Mouse (Mus musculus): ENCODE data around the gene Ppp1r1b. TPM values are rescaled to one million over a fixed set of nuclear protein-coding genes. Genes with fewer than 3 reads are reported as not detected.

Ppp1r1b gene
- polyA plus RNA-seq, 1 experiment from 2014 or later = 0.31 TPM

DNA sequence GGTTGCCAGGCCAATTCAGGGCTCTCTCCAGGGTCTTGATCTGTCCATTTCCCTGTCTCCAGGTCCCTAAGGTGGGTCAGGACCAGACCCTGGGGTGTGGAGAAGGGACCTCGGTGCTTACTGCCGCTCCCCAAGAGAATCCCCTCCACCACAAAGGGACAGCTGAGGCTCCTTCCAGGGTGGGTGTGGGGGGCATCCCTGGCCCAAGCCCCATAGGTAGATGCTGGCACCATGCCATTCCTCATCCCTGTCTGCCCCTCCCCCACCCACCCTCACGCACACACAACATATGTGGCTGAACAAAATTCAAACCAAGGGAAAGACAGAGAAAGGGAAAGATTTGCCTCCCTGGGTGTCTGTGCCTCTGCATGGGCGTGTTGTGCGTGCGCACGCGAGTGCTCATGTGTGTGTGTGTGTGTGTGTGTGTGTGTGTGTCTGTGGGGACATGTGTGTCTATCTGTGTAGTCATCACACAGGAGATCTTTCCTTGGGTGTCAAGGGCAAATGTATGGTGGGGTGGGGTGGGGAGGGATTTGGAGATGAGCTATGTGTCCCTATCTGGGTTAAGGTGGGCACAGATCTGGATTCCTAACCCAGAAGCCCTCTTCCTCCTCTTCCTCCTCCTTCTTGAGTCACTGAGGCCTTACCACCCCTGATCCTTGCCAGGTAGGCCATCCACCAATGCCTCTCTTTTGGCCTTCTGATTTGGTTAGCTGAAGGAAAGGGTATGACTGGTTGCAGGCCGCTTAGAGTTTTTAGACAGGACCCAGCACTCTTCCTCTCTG lies 18.1 kb upstream of the Ppp1r1b start:
- H3K4me3 ChIP-seq (ENCODE audit: low read depth, low read length) = no peak overlapping the region
- WGBS = 24% methylated on average over 9 of the region's 9 CpGs
- peaks cover 93% of the 10 kb centered on the region for H3K27me3 ChIP-seq (ENCODE audit: control insufficient read depth, insufficient read depth, low read length)
- ATAC-seq (replicated peaks; ENCODE audit: insufficient number of reproducible peaks, low FRiP score, low TSS enrichment, low read depth) (no peak; the same call in 1 of the 2 replicates), DNase-seq (ENCODE audit: low spot score) (no peak)
- H3K36me3 ChIP-seq (replicated peaks; ENCODE audit: control insufficient read depth, insufficient read depth, low read depth, low read length) = no peaks in the 10 kb centered on the region
- H3K9me3 ChIP-seq (replicated peaks; ENCODE audit: control insufficient read depth, low read length) = no peaks in the 10 kb centered on the region
- H3K4me1 ChIP-seq (ENCODE audit: control insufficient read depth, insufficient read depth, low read length) = peaks cover 12% of the 10 kb centered on the region; the same call in 1 of the 2 replicates
- H3K4me2 ChIP-seq (ENCODE audit: low read depth, low read length) = no peak overlapping the region
- H3K27ac ChIP-seq (replicated peaks; ENCODE audit: low read depth, low read length) = no peak overlapping the region
- no peak overlapping the region for H3K9ac ChIP-seq (replicated peaks; ENCODE audit: low read length)

DNA sequence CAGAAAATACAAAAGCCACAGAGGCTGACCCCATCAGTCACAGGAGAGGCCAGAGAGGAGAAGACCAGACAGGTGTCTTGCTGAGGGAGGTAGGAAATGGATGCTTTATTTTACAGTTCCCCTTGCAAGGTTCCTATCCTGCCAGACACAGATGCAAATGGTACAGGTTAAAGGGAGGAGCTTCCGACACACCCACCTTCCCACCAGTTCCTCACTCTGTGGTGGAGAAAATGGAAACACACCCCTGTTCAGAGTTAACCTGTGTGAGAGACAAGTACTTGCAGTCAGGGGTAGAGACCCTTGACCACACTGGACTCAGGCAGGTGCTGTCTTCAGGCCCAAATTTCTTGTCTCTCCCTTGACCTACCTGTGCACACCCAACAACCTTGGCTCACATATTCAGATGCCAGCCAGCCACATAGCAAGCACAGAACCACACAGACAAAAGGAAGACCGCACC lies 17.4 kb upstream of the Ppp1r1b start:
- no peak overlapping the region for H3K9ac ChIP-seq (replicated peaks; ENCODE audit: low read length)
- no peak overlapping the region for H3K4me2 ChIP-seq (ENCODE audit: low read depth, low read length)
- H3K36me3 ChIP-seq (replicated peaks; ENCODE audit: control insufficient read depth, insufficient read depth, low read depth, low read length) = no peaks in the 10 kb centered on the region
- peaks cover 93% of the 10 kb centered on the region for H3K27me3 ChIP-seq (ENCODE audit: control insufficient read depth, insufficient read depth, low read length)
- no peak for ATAC-seq (replicated peaks; ENCODE audit: insufficient number of reproducible peaks, low FRiP score, low TSS enrichment, low read depth)
- no peak overlapping the region for H3K27ac ChIP-seq (replicated peaks; ENCODE audit: low read depth, low read length)
- no peaks in the 10 kb centered on the region for H3K9me3 ChIP-seq (replicated peaks; ENCODE audit: control insufficient read depth, low read length)
- H3K4me1 ChIP-seq (ENCODE audit: control insufficient read depth, insufficient read depth, low read length) = peaks cover 12% of the 10 kb centered on the region; the same call in 1 of the 2 replicates
- no peak for DNase-seq (ENCODE audit: low spot score)
- H3K4me3 ChIP-seq (ENCODE audit: low read depth, low read length) = no peak overlapping the region
- WGBS = 55% methylated on average over 2 of the region's 2 CpGs

DNA sequence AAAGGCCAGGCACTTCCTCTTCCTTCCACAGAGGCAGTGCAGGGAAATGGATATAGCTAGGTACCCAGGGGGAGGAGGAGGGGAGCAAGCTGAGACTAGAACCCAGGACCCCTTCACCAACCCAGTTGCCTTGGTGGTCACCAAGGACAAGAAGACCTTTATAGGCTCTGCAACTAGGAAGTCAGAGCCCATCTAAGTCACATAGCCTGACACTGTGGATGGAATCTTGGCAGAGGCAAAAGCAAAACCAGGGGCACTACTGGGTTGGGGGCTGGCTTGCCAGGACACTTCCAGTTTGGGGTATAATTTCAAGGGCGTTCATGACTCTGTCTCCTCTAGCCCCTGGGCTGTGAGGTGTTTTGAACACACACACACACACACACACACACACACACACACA lies 16.8 kb upstream of the Ppp1r1b start:
- no peak overlapping the region for H3K4me3 ChIP-seq (ENCODE audit: low read depth, low read length)
- WGBS = 78% methylated on average over 1 of the region's 1 CpGs

DNA sequence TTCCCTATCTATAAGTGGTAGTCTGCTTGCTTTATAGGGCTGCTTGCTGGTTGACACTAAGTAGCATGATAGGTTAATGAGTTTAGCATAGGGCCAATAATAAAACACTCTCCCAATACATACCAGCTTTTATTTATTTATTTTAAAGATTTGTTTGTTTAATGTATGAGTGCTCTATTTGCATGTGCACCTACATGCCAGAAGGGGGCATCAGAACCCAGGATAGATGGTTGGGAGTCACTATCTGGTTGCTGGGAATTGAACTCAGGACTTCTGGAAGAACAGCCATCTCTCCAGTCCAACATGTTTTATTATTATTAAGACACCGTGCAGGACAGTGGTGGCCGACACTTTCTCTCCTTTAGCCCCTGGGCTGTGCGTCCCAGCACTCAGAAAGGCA lies 16.0 kb upstream of the Ppp1r1b start:
- ATAC-seq (replicated peaks; ENCODE audit: insufficient number of reproducible peaks, low FRiP score, low TSS enrichment, low read depth) (no peak), DNase-seq (ENCODE audit: low spot score) (no peak)
- Histone ChIP-seq H3K27ac (replicated peaks; ENCODE audit: low read depth, low read length) (no peak overlapping the region), H3K36me3 (replicated peaks; ENCODE audit: control insufficient read depth, insufficient read depth, low read depth, low read length) (no peaks in the 10 kb centered on the region), H3K9ac (replicated peaks; ENCODE audit: low read length) (no peak overlapping the region), H3K4me1 (ENCODE audit: control insufficient read depth, insufficient read depth, low read length) (peaks cover 12% of the 10 kb centered on the region; the same call in 1 of the 2 replicates), H3K4me2 (ENCODE audit: low read depth, low read length) (no peak overlapping the region), H3K27me3 (ENCODE audit: control insufficient read depth, insufficient read depth, low read length) (peaks cover 94% of the 10 kb centered on the region), H3K4me3 (ENCODE audit: low read depth, low read length) (no peak overlapping the region), H3K9me3 (replicated peaks; ENCODE audit: control insufficient read depth, low read length) (no peaks in the 10 kb centered on the region)
- WGBS = 89% methylated on average over 3 of the region's 3 CpGs

More for the DNA sequence above, 16.8 kb upstream of the Ppp1r1b start:
- Histone ChIP-seq H3K27ac (replicated peaks; ENCODE audit: low read depth, low read length) (no peak overlapping the region), H3K36me3 (replicated peaks; ENCODE audit: control insufficient read depth, insufficient read depth, low read depth, low read length) (no peaks in the 10 kb centered on the region), H3K27me3 (ENCODE audit: control insufficient read depth, insufficient read depth, low read length) (peaks cover 94% of the 10 kb centered on the region), H3K4me2 (ENCODE audit: low read depth, low read length) (no peak overlapping the region), H3K4me1 (ENCODE audit: control insufficient read depth, insufficient read depth, low read length) (peaks cover 12% of the 10 kb centered on the region; the same call in 1 of the 2 replicates), H3K9ac (replicated peaks; ENCODE audit: low read length) (no peak overlapping the region), H3K9me3 (replicated peaks; ENCODE audit: control insufficient read depth, low read length) (no peaks in the 10 kb centered on the region)
- DNase-seq (ENCODE audit: low spot score) (no peak), ATAC-seq (replicated peaks; ENCODE audit: insufficient number of reproducible peaks, low FRiP score, low TSS enrichment, low read depth) (no peak)

DNA sequence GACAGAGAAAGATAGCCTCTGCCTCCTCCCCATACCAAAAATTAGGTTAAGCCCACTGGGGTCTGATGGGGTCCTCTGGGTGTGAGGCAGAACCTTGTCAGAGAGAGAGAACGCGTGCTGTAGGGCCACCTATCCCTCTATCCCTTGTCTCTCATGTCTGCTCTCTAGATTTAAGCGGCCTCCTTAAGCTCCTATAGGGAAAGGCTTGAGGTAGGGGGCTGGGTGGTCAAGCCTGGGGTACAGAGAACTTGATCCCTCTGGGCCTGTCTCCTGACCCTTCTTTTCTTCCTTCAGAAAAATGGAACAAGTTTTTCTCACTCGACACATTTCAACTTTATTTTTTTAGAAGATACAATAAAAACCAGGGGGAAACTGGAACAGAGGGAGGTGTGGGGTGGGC lies 15.4 kb upstream of the Ppp1r1b start:
- Histone ChIP-seq H3K4me1 (ENCODE audit: control insufficient read depth, insufficient read depth, low read length) (peaks cover 7% of the 10 kb centered on the region; the same call in 1 of the 2 replicates), H3K27me3 (ENCODE audit: control insufficient read depth, insufficient read depth, low read length) (peaks cover 94% of the 10 kb centered on the region), H3K36me3 (replicated peaks; ENCODE audit: control insufficient read depth, insufficient read depth, low read depth, low read length) (no peaks in the 10 kb centered on the region), H3K4me3 (ENCODE audit: low read depth, low read length) (no peak overlapping the region), H3K4me2 (ENCODE audit: low read depth, low read length) (no peak overlapping the region), H3K9me3 (replicated peaks; ENCODE audit: control insufficient read depth, low read length) (no peaks in the 10 kb centered on the region), H3K27ac (replicated peaks; ENCODE audit: low read depth, low read length) (no peak overlapping the region), H3K9ac (replicated peaks; ENCODE audit: low read length) (no peak overlapping the region)
- DNase-seq (ENCODE audit: low spot score) (no peak), ATAC-seq (replicated peaks; ENCODE audit: insufficient number of reproducible peaks, low FRiP score, low TSS enrichment, low read depth) (no peak)
- WGBS = 73% methylated on average over 4 of the region's 4 CpGs

DNA sequence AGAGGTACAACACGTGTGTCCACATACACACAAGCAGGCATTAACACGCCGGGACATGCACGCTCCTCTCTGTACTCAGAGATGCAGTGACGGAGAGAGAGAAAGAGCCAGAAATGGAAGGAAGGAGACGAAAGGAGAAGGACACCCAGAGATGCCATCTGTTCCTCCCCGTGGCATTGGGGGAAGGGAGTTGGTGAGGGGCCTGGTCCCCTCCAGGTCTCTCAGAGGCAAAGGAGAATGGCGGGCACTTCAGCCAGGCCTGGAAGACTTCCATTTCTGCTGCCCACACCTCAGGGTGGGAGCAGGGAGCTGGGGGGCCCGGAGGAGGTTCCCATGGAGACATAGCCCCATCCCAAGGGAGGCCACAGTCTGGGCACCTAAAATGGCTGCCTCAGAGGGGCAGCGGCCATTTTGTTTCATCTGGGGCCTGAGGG lies 14.9 kb upstream of the Ppp1r1b start:
- WGBS = 72% methylated on average over 10 of the region's 10 CpGs
- Histone ChIP-seq H3K4me2 (ENCODE audit: low read depth, low read length) (no peak overlapping the region), H3K36me3 (replicated peaks; ENCODE audit: control insufficient read depth, insufficient read depth, low read depth, low read length) (no peaks in the 10 kb centered on the region), H3K9ac (replicated peaks; ENCODE audit: low read length) (no peak overlapping the region), H3K27ac (replicated peaks; ENCODE audit: low read depth, low read length) (no peak overlapping the region), H3K27me3 (ENCODE audit: control insufficient read depth, insufficient read depth, low read length) (peaks cover 94% of the 10 kb centered on the region), H3K4me3 (ENCODE audit: low read depth, low read length) (no peak overlapping the region), H3K4me1 (ENCODE audit: control insufficient read depth, insufficient read depth, low read length) (peaks cover 3% of the 10 kb centered on the region; the same call in 1 of the 2 replicates), H3K9me3 (replicated peaks; ENCODE audit: control insufficient read depth, low read length) (no peaks in the 10 kb centered on the region)
- DNase-seq (ENCODE audit: low spot score) (no peak), ATAC-seq (replicated peaks; ENCODE audit: insufficient number of reproducible peaks, low FRiP score, low TSS enrichment, low read depth) (no peak)

DNA sequence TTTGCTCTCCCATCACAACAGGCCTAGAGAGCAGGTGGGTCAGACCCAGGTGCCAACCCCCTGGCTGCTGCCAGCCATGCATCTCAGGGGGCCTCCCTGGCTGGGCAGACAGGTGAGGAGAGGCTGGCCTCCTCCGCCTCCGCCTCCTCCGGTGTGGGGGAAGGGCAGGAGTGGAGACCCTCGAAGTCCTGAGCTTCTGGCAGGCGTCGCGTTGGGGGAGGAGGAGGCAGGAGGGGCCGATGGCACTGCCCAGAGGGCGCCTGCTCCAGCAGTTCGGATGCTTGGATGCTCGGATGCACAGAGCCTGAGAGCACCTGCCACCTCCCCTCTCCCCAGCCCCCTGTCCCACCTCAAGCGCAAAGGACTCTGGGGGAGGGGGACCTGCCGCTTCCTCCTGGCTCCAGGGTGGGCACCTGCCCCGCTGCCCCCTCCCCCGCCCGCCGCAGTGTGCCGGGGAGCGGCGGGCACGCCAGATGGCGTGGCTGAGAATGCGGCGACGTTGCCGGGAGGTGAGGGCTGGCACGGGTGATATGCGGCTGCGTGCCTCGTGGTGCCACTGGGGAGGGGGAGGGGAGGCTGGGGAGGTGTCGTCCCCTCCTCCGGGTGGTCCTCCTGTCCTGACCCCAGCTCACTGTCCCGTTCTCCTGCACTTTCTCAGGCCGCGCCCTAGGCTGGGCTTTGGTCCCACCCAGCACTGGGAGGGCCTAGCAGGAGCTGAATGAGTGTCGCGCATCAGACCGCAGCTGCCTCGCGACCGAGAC lies 14.0 kb upstream of the Ppp1r1b start:
- Histone ChIP-seq H3K36me3 (replicated peaks; ENCODE audit: control insufficient read depth, insufficient read depth, low read depth, low read length) (no peaks in the 10 kb centered on the region), H3K27ac (replicated peaks; ENCODE audit: low read depth, low read length) (no peak overlapping the region), H3K4me1 (ENCODE audit: control insufficient read depth, insufficient read depth, low read length) (peaks cover 2% of the 10 kb centered on the region; the same call in 1 of the 2 replicates), H3K9me3 (replicated peaks; ENCODE audit: control insufficient read depth, low read length) (no peaks in the 10 kb centered on the region), H3K4me2 (ENCODE audit: low read depth, low read length) (peak overlapping the region; percentile 25), H3K27me3 (ENCODE audit: control insufficient read depth, insufficient read depth, low read length) (peaks cover 94% of the 10 kb centered on the region), H3K9ac (replicated peaks; ENCODE audit: low read length) (peak overlapping the region; percentile 25; the same call in 1 of the 2 replicates), H3K4me3 (ENCODE audit: low read depth, low read length) (no peak overlapping the region)
- ATAC-seq (replicated peaks; ENCODE audit: insufficient number of reproducible peaks, low FRiP score, low TSS enrichment, low read depth) (no peak), DNase-seq (ENCODE audit: low spot score) (no peak)
- 1% methylated on average over 39 of the region's 41 CpGs for WGBS

DNA sequence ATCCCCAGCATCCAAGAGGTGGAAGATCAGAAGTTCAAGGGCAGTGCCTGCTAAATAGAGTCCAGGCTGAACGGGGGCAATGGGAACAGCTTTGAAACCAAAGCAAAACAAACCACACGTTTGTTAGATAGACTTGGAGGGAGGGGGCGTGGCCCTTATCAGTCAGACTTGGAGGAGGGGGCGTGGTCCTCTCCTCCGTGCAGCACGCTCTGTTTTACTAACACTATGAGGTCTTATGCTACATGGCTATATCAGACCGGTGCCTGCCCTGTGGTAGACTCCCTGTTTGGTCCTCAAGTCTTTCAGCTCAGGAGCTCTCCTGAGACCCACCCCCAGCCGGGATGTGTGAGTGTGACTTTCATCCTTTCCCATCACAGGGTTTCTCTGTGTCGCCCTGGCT lies 13.0 kb upstream of the Ppp1r1b start:
- no peaks in the 10 kb centered on the region for H3K36me3 ChIP-seq (replicated peaks; ENCODE audit: control insufficient read depth, insufficient read depth, low read depth, low read length)
- ATAC-seq (replicated peaks; ENCODE audit: insufficient number of reproducible peaks, low FRiP score, low TSS enrichment, low read depth) = no peak
- DNase-seq (ENCODE audit: low spot score) = no peak
- no peak overlapping the region for H3K4me2 ChIP-seq (ENCODE audit: low read depth, low read length)
- no peaks in the 10 kb centered on the region for H3K9me3 ChIP-seq (replicated peaks; ENCODE audit: control insufficient read depth, low read length)
- no peak overlapping the region for H3K4me3 ChIP-seq (ENCODE audit: low read depth, low read length)
- H3K4me1 ChIP-seq (ENCODE audit: control insufficient read depth, insufficient read depth, low read length) = peaks cover 2% of the 10 kb centered on the region; the same call in 1 of the 2 replicates
- 8% methylated on average over 9 of the region's 9 CpGs for WGBS
- H3K27ac ChIP-seq (replicated peaks; ENCODE audit: low read depth, low read length) = no peak overlapping the region
- H3K9ac ChIP-seq (replicated peaks; ENCODE audit: low read length) = no peak overlapping the region
- H3K27me3 ChIP-seq (ENCODE audit: control insufficient read depth, insufficient read depth, low read length) = peaks cover 94% of the 10 kb centered on the region

Measured in embryonic facial prominence, embryonic 11.5 days (tissue).